Mouse (Mus musculus) kidney, adult 2 months (tissue): ENCODE data around the gene Gldn.

ENCODE experiments used
- CTCF ChIP-seq: fragments of 200-500 bp; conservative IDR thresholded peaks from 2 replicates; pipeline ENCODE4 v1.5.1; 2011; ENCODE audit warnings: low read depth, mild to moderate bottlenecking, control low read depth, low read length, moderate library complexity, mixed read lengths; ENCODE audit not compliant: insufficient read depth, insufficient read length
- POLR2A ChIP-seq: fragments of 200-500 bp; IDR thresholded peaks from one replicate; pipeline ENCODE4 v1.6.1; 2011; ENCODE audit warnings: low read depth, low read length, control low read depth

GRCm38 (mm10) chr9:54275283-54275682 lies 11.0 kb upstream of the Gldn start:
- TF ChIP-seq POLR2A: no peak
- TF ChIP-seq CTCF: no peak
